Mouse (Mus musculus): ENCODE measurements around the gene Ddc. TPM values are rescaled to one million over a fixed set of nuclear protein-coding genes. Genes with fewer than 3 reads are reported as not detected.

The Ddc gene
- polyA plus RNA-seq, 1 experiment: 0.19 TPM

GRCm38 (mm10) chr11:11890139-11890741 is 7.7 kb downstream of the Ddc start:
- no peaks in the 10 kb centered on the region for H3K27me3 ChIP-seq (ENCODE audit: control insufficient read depth, insufficient read depth, low read length)
- TF ChIP-seq CTCF (IDR thresholded peaks at IDR 0.05; ENCODE audit: control insufficient read depth, insufficient read depth, insufficient replicate concordance, low read depth, low read length) (no peak), POLR2A (IDR thresholded peaks at IDR 0.05; ENCODE audit: control insufficient read depth, low read depth, low read length) (no peak)
- no peaks in the 10 kb centered on the region for H3K4me1 ChIP-seq (ENCODE audit: control insufficient read depth, insufficient read depth, low read length)
- no peak overlapping the region for H3K4me3 ChIP-seq (ENCODE audit: control insufficient read depth, low read depth, low read length)
- no peak overlapping the region for H3K27ac ChIP-seq (ENCODE audit: control insufficient read depth, insufficient read depth, low read depth, low read length)
- no peaks in the 10 kb centered on the region for H3K36me3 ChIP-seq (ENCODE audit: control insufficient read depth, insufficient read depth, low read length)

GRCm38 (mm10) chr11:11888727-11889126 is 9.2 kb downstream of the Ddc start:
- Histone ChIP-seq H3K36me3 (ENCODE audit: control insufficient read depth, insufficient read depth, low read length) (no peaks in the 10 kb centered on the region), H3K4me3 (ENCODE audit: control insufficient read depth, low read depth, low read length) (no peak overlapping the region), H3K4me1 (ENCODE audit: control insufficient read depth, insufficient read depth, low read length) (no peaks in the 10 kb centered on the region), H3K27ac (ENCODE audit: control insufficient read depth, insufficient read depth, low read depth, low read length) (no peak overlapping the region), H3K27me3 (ENCODE audit: control insufficient read depth, insufficient read depth, low read length) (no peaks in the 10 kb centered on the region)
- TF ChIP-seq CTCF (IDR thresholded peaks at IDR 0.05; ENCODE audit: control insufficient read depth, insufficient read depth, insufficient replicate concordance, low read depth, low read length): no peak
- TF ChIP-seq POLR2A (IDR thresholded peaks at IDR 0.05; ENCODE audit: control insufficient read depth, low read depth, low read length): no peak

GRCm38 (mm10) chr11:11888051-11888450 is 9.9 kb downstream of the Ddc start:
- Histone ChIP-seq H3K36me3 (ENCODE audit: control insufficient read depth, insufficient read depth, low read length) (no peaks in the 10 kb centered on the region), H3K4me3 (ENCODE audit: control insufficient read depth, low read depth, low read length) (no peak overlapping the region), H3K4me1 (ENCODE audit: control insufficient read depth, insufficient read depth, low read length) (no peaks in the 10 kb centered on the region), H3K27me3 (ENCODE audit: control insufficient read depth, insufficient read depth, low read length) (no peaks in the 10 kb centered on the region), H3K27ac (ENCODE audit: control insufficient read depth, insufficient read depth, low read depth, low read length) (no peak overlapping the region)
- TF ChIP-seq POLR2A (IDR thresholded peaks at IDR 0.05; ENCODE audit: control insufficient read depth, low read depth, low read length) (no peak), CTCF (IDR thresholded peaks at IDR 0.05; ENCODE audit: control insufficient read depth, insufficient read depth, insufficient replicate concordance, low read depth, low read length) (no peak)

GRCm38 (mm10) chr11:11886403-11886998 is 11.4 kb downstream of the Ddc start:
- H3K27me3 ChIP-seq (ENCODE audit: control insufficient read depth, insufficient read depth, low read length): no peaks in the 10 kb centered on the region
- no peaks in the 10 kb centered on the region for H3K36me3 ChIP-seq (ENCODE audit: control insufficient read depth, insufficient read depth, low read length)
- H3K4me3 ChIP-seq (ENCODE audit: control insufficient read depth, low read depth, low read length): no peak overlapping the region
- no peak overlapping the region for H3K27ac ChIP-seq (ENCODE audit: control insufficient read depth, insufficient read depth, low read depth, low read length)
- H3K4me1 ChIP-seq (ENCODE audit: control insufficient read depth, insufficient read depth, low read length): no peaks in the 10 kb centered on the region
- TF ChIP-seq CTCF (IDR thresholded peaks at IDR 0.05; ENCODE audit: control insufficient read depth, insufficient read depth, insufficient replicate concordance, low read depth, low read length): no peak
- no peak for TF ChIP-seq POLR2A (IDR thresholded peaks at IDR 0.05; ENCODE audit: control insufficient read depth, low read depth, low read length)

GRCm38 (mm10) chr11:11885921-11886320 is 12.0 kb downstream of the Ddc start:
- no peaks in the 10 kb centered on the region for H3K27me3 ChIP-seq (ENCODE audit: control insufficient read depth, insufficient read depth, low read length)
- no peak overlapping the region for H3K27ac ChIP-seq (ENCODE audit: control insufficient read depth, insufficient read depth, low read depth, low read length)
- H3K4me3 ChIP-seq (ENCODE audit: control insufficient read depth, low read depth, low read length): no peak overlapping the region
- TF ChIP-seq CTCF (IDR thresholded peaks at IDR 0.05; ENCODE audit: control insufficient read depth, insufficient read depth, insufficient replicate concordance, low read depth, low read length): no peak
- H3K4me1 ChIP-seq (ENCODE audit: control insufficient read depth, insufficient read depth, low read length): no peaks in the 10 kb centered on the region
- H3K36me3 ChIP-seq (ENCODE audit: control insufficient read depth, insufficient read depth, low read length): no peaks in the 10 kb centered on the region

- Histone ChIP-seq H3K36me3 (ENCODE audit: control insufficient read depth, insufficient read depth, low read length) (no peaks in the 10 kb centered on the region), H3K27ac (ENCODE audit: control insufficient read depth, insufficient read depth, low read depth, low read length) (no peak overlapping the region), H3K4me3 (ENCODE audit: control insufficient read depth, low read depth, low read length) (no peak overlapping the region), H3K4me1 (ENCODE audit: control insufficient read depth, insufficient read depth, low read length) (no peaks in the 10 kb centered on the region), H3K27me3 (ENCODE audit: control insufficient read depth, insufficient read depth, low read length) (no peaks in the 10 kb centered on the region)
- TF ChIP-seq POLR2A (IDR thresholded peaks at IDR 0.05; ENCODE audit: control insufficient read depth, low read depth, low read length): no peak
- TF ChIP-seq CTCF (IDR thresholded peaks at IDR 0.05; ENCODE audit: control insufficient read depth, insufficient read depth, insufficient replicate concordance, low read depth, low read length): no peak
Observed at GRCm38 (mm10) chr11:11885246-11885643, 12.7 kb downstream of the Ddc start.

- H3K4me1 ChIP-seq (ENCODE audit: control insufficient read depth, insufficient read depth, low read length): no peaks in the 10 kb centered on the region
- no peaks in the 10 kb centered on the region for H3K27me3 ChIP-seq (ENCODE audit: control insufficient read depth, insufficient read depth, low read length)
Observed at GRCm38 (mm10) chr11:11884533-11885245, 13.3 kb downstream of the Ddc start.

More at GRCm38 (mm10) chr11:11884533-11885245, 13.3 kb downstream of the Ddc start:
- Histone ChIP-seq H3K36me3 (ENCODE audit: control insufficient read depth, insufficient read depth, low read length) (no peaks in the 10 kb centered on the region), H3K27ac (ENCODE audit: control insufficient read depth, insufficient read depth, low read depth, low read length) (no peak overlapping the region), H3K4me3 (ENCODE audit: control insufficient read depth, low read depth, low read length) (no peak overlapping the region)
- no peak for TF ChIP-seq CTCF (IDR thresholded peaks at IDR 0.05; ENCODE audit: control insufficient read depth, insufficient read depth, insufficient replicate concordance, low read depth, low read length)
- TF ChIP-seq POLR2A (IDR thresholded peaks at IDR 0.05; ENCODE audit: control insufficient read depth, low read depth, low read length): no peak
